Mouse (Mus musculus): ENCODE measurements around the gene Olfr74. TPM values are rescaled to one million over a fixed set of nuclear protein-coding genes. Genes with fewer than 3 reads are reported as not detected.
"Not testable (repeated sequence)": the region's sequence is repeated elsewhere in the genome, so short reads cannot be mapped to it uniquely, and the experiment has no call there.

Gene Olfr74
- not detected in 2 replicates for polyA plus RNA-seq (2015; fragmentation: Nextera tagmentation; extraction: Ambion mirVana)

DNA sequence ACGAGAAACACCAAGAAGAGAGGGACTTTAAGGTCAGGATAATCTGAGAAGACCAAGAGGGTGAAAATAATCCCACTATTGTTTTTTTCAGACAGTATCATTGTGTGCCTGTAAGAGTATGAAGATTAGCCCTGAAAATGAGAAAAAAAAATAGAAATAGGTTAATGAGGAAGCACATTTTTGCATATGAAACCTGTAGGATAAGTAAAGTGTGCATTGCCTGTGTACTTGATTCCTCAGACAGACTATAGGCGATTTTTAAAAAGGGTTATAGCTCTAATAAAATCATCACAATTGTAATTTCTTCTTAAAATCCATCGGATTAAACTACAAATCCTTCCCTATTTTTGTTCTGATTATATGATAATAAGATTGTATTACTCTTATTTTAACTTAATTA, at the start of gene Olfr74:
Gene Olfr74, minus strand, starts transcription at position 101 of the 400 bp plus-strand sequence.
- Histone ChIP-seq H3K4me1 (replicated peaks; ENCODE audit: control insufficient read depth, insufficient read depth, low read length) (no peaks in the 10 kb centered on the region), H3K27ac (ENCODE audit: low read length) (no peak within 1 kb of the TSS), H3K4me3 (replicated peaks; ENCODE audit: low read length) (no peak within 1 kb of the TSS), H3K36me3 (ENCODE audit: control insufficient read depth, insufficient read depth) (no peaks in the 10 kb centered on the region), H3K9me3 (ENCODE audit: control insufficient read depth, low read length) (no peaks in the 10 kb centered on the region), H3K27me3 (replicated peaks; ENCODE audit: control insufficient read depth, insufficient read depth, low read length) (no peaks in the 10 kb centered on the region), H3K9ac (replicated peaks; ENCODE audit: low read depth, low read length) (no peak within 1 kb of the TSS), H3K4me2 (ENCODE audit: low read length) (no peak within 1 kb of the TSS)
- no peak for ATAC-seq
- WGBS, result 75% methylated on average over 3 of the region's 3 CpGs

DNA sequence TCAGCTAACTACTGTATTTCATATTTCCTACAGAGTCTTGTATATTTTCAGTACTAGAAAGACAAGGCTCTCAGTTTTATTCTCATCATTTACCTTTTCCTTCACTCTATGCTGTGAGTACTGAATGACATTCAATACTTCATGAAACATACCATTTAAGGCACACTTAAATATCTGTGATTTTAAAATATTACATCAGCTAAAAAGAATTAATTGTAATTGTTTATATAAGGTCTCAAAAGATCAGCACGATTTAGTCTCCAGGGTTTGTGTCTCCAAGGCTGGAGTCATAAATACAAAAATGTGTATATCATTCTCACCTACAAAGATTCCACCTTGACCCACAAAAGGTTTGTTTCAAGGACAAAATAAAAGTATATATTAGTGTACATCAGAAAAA, 48.0 kb upstream of the Olfr74 start, which contains the start of gene Olfr1161:
Gene Olfr1161, plus strand, starts transcription at position 301 of the 400 bp plus-strand sequence.
- H3K4me2 ChIP-seq (ENCODE audit: low read length); H3K4me1 ChIP-seq (replicated peaks; ENCODE audit: control insufficient read depth, insufficient read depth, low read length); H3K27ac ChIP-seq (ENCODE audit: low read length); H3K4me3 ChIP-seq (replicated peaks; ENCODE audit: low read length); H3K27me3 ChIP-seq (replicated peaks; ENCODE audit: control insufficient read depth, insufficient read depth, low read length); H3K9me3 ChIP-seq (ENCODE audit: control insufficient read depth, low read length); H3K36me3 ChIP-seq (ENCODE audit: control insufficient read depth, insufficient read depth); ATAC-seq; H3K9ac ChIP-seq (replicated peaks; ENCODE audit: low read depth, low read length): not testable (repeated sequence)
- 84% methylated on average over 1 of the region's 1 CpGs for WGBS

DNA sequence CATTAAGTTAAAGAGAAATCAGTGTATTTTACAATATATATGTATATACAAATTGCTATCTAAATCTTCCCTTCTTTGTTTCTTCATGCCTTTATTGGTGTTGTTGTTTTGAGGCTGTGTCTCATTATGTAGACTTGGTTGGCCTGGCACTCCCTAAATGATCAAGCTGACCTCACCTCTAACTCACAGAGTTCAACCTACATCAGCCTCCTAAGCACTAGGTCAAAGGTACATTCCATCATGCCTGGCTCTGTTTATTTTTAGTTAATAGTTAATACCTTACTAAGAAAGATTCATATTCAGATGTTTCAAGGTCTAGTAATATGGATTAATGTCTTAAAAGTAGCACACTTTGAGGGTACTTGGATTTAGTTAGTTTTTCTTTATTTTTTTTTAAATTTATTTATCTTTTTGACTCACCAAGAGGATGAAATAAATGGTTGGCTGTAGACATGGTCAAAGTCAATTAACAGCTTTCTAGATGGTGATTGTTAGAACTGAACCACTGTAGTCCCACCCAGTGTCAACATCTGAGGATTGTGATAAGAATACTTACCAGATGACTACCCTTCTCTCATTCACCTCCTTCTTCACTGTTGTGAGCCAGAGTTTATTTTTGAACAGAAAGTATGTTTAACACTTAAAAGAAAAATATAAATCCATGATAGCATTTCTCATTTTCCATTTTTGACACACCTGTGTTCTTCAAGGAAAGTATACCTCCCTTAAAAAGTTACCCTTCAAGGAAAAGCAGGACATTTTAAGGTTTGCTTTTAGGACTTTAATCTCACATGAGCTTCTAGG, 33.3 kb upstream of the Olfr74 start, which contains the start of gene Olfr1160:
Gene Olfr1160, minus strand, starts transcription at position 754 of the 804 bp plus-strand sequence.
- Histone ChIP-seq H3K4me3 (replicated peaks; ENCODE audit: low read length) (no peak within 1 kb of the TSS), H3K9ac (replicated peaks; ENCODE audit: low read depth, low read length) (no peak within 1 kb of the TSS), H3K36me3 (ENCODE audit: control insufficient read depth, insufficient read depth) (no peaks in the 10 kb centered on the region), H3K9me3 (ENCODE audit: control insufficient read depth, low read length) (no peaks in the 10 kb centered on the region), H3K4me1 (replicated peaks; ENCODE audit: control insufficient read depth, insufficient read depth, low read length) (no peaks in the 10 kb centered on the region), H3K4me2 (ENCODE audit: low read length) (no peak within 1 kb of the TSS), H3K27me3 (replicated peaks; ENCODE audit: control insufficient read depth, insufficient read depth, low read length) (no peaks in the 10 kb centered on the region), H3K27ac (ENCODE audit: low read length) (no peak within 1 kb of the TSS)
- no peak for ATAC-seq

DNA sequence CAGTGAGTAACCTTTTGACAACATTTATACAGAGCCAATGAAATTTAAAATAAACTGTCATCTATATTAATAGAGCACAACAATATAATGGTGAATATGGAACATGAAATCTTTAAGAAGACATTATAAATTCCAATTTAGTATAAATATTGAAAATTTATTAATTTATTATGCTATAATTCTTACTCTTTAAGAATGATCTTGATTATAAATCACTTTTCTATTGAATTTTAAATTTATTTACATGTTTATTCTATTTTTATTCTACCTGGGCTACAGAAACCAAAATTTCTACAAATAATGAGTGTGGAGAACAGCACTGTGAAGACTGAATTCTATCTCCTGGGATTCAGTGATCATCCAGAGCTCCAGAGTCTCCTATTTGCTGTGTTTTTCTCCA, 15.3 kb upstream of the Olfr74 start, which contains the start of gene Olfr1158:
Gene Olfr1158, plus strand, starts transcription at position 301 of the 400 bp plus-strand sequence.
- H3K9ac ChIP-seq (replicated peaks; ENCODE audit: low read depth, low read length), result no peak within 1 kb of the TSS
- no peak within 1 kb of the TSS for H3K4me2 ChIP-seq (ENCODE audit: low read length)
- no peaks in the 10 kb centered on the region for H3K27me3 ChIP-seq (replicated peaks; ENCODE audit: control insufficient read depth, insufficient read depth, low read length)
- no peak within 1 kb of the TSS for H3K4me3 ChIP-seq (replicated peaks; ENCODE audit: low read length)
- H3K9me3 ChIP-seq (ENCODE audit: control insufficient read depth, low read length), result no peaks in the 10 kb centered on the region
- no peaks in the 10 kb centered on the region for H3K36me3 ChIP-seq (ENCODE audit: control insufficient read depth, insufficient read depth)
- no peaks in the 10 kb centered on the region for H3K4me1 ChIP-seq (replicated peaks; ENCODE audit: control insufficient read depth, insufficient read depth, low read length)
- no peak for ATAC-seq
- H3K27ac ChIP-seq (ENCODE audit: low read length), result no peak within 1 kb of the TSS

DNA sequence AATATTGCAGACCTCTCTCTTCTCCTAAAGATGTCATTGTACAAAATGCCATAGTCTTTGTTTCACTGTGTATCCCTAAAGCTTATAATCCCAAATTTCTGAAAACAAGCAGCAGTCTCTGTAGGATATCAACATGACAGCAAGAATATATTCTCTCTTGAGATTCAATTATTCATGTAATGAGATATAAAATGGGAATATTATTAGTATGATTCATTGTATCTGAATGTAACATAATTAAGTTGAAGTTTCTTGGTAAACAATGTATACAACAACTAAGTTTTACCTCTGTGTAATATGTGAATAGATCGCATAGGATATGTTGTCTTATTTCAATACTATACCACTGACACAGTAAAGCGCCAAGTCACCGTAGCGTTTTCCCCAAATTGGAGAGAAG, 6.3 kb downstream of the Olfr74 start, which contains the start of gene Olfr1157:
Gene Olfr1157, minus strand, starts transcription at position 101 of the 400 bp plus-strand sequence.
- Histone ChIP-seq H3K4me2 (ENCODE audit: low read length) (no peak within 1 kb of the TSS), H3K4me1 (replicated peaks; ENCODE audit: control insufficient read depth, insufficient read depth, low read length) (no peaks in the 10 kb centered on the region), H3K4me3 (replicated peaks; ENCODE audit: low read length) (no peak within 1 kb of the TSS), H3K36me3 (ENCODE audit: control insufficient read depth, insufficient read depth) (no peaks in the 10 kb centered on the region), H3K27me3 (replicated peaks; ENCODE audit: control insufficient read depth, insufficient read depth, low read length) (no peaks in the 10 kb centered on the region), H3K9ac (replicated peaks; ENCODE audit: low read depth, low read length) (no peak within 1 kb of the TSS), H3K9me3 (ENCODE audit: control insufficient read depth, low read length) (no peaks in the 10 kb centered on the region), H3K27ac (ENCODE audit: low read length) (no peak within 1 kb of the TSS)
- 97% methylated on average over 4 of the region's 4 CpGs for WGBS
- ATAC-seq, result no peak

DNA sequence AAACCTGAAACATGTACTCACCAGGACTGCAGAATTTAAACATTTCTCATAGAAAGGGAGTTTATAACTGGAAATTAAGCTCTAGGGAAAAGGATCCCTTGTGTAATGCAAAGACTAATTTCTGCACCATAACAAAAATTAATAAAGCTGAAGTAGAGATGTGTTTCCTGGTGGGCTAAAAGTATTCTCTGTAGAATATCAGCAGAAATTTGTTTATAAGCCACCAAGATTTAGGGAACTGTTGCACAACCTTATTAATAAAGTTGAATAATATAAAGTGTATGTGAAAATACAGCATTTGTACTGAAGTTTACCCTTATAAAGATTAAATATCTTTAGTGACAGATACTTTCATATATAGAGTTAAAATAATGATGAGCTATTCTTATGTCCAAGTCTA, 21.5 kb downstream of the Olfr74 start, which contains the start of gene Olfr1156:
Gene Olfr1156, minus strand, starts transcription at position 101 of the 400 bp plus-strand sequence.
- Histone ChIP-seq H3K9me3 (ENCODE audit: control insufficient read depth, low read length) (no peaks in the 10 kb centered on the region), H3K27ac (ENCODE audit: low read length) (no peak within 1 kb of the TSS), H3K9ac (replicated peaks; ENCODE audit: low read depth, low read length) (no peak within 1 kb of the TSS), H3K27me3 (replicated peaks; ENCODE audit: control insufficient read depth, insufficient read depth, low read length) (no peaks in the 10 kb centered on the region), H3K36me3 (ENCODE audit: control insufficient read depth, insufficient read depth) (no peaks in the 10 kb centered on the region), H3K4me3 (replicated peaks; ENCODE audit: low read length) (no peak within 1 kb of the TSS), H3K4me1 (replicated peaks; ENCODE audit: control insufficient read depth, insufficient read depth, low read length) (no peaks in the 10 kb centered on the region), H3K4me2 (ENCODE audit: low read length) (no peak within 1 kb of the TSS)
- no peak for ATAC-seq

DNA sequence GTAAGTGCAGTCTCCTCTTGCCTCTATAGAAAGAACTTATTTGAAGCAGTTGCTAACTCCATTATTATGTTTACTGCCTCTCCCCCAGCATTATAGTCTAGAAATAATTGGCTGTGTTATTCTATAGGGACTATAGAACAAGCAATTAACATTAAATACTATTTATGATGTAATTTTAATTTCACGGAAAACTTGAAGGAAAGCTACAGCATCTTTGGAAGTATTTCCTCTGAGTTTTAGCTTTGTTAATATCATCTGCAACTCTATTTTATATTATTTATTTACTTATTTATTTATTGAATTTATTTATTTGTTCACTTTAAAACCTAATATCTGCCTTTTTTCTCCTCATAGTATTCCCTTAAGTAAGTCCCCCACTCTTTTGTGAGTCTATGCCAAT, 29.4 kb downstream of the Olfr74 start, which contains the start of gene Olfr1155:
Gene Olfr1155, minus strand, starts transcription at position 101 of the 400 bp plus-strand sequence.
- H3K4me2 ChIP-seq (ENCODE audit: low read length), result no peak within 1 kb of the TSS
- no peaks in the 10 kb centered on the region for H3K4me1 ChIP-seq (replicated peaks; ENCODE audit: control insufficient read depth, insufficient read depth, low read length)
- ATAC-seq, result no peak

More for the DNA sequence above, 29.4 kb downstream of the Olfr74 start, which contains the start of gene Olfr1155:
- no peak within 1 kb of the TSS for H3K27ac ChIP-seq (ENCODE audit: low read length)
- H3K36me3 ChIP-seq (ENCODE audit: control insufficient read depth, insufficient read depth), result no peaks in the 10 kb centered on the region
- WGBS, result 90% methylated on average over 1 of the region's 1 CpGs
- H3K9me3 ChIP-seq (ENCODE audit: control insufficient read depth, low read length), result no peaks in the 10 kb centered on the region
- H3K9ac ChIP-seq (replicated peaks; ENCODE audit: low read depth, low read length), result no peak within 1 kb of the TSS
- H3K4me3 ChIP-seq (replicated peaks; ENCODE audit: low read length), result no peak within 1 kb of the TSS
- H3K27me3 ChIP-seq (replicated peaks; ENCODE audit: control insufficient read depth, insufficient read depth, low read length), result no peaks in the 10 kb centered on the region

Other genes with a start within 250 kb of the Olfr74 start
- not detected in 2 replicates for gene Olfr1138, start 234.7 kb downstream of the Olfr74 start, polyA plus RNA-seq (2015; fragmentation: Nextera tagmentation; extraction: Ambion mirVana)
- not detected in 2 replicates for gene Olfr1140, start 230.9 kb downstream of the Olfr74 start, polyA plus RNA-seq (2015; fragmentation: Nextera tagmentation; extraction: Ambion mirVana)
- not detected in 2 replicates for gene Olfr1141, start 220.7 kb downstream of the Olfr74 start, polyA plus RNA-seq (2015; fragmentation: Nextera tagmentation; extraction: Ambion mirVana)
- not detected in 2 replicates for gene Olfr152, start 195.2 kb downstream of the Olfr74 start, polyA plus RNA-seq (2015; fragmentation: Nextera tagmentation; extraction: Ambion mirVana)
- not detected in 2 replicates for gene Olfr1143, start 174.1 kb downstream of the Olfr74 start, polyA plus RNA-seq (2015; fragmentation: Nextera tagmentation; extraction: Ambion mirVana)
- gene Olfr1145, start 164.8 kb downstream of the Olfr74 start, polyA plus RNA-seq (2015; fragmentation: Nextera tagmentation; extraction: Ambion mirVana), result not detected in 2 replicates
- gene Olfr1148, start 144.1 kb downstream of the Olfr74 start, polyA plus RNA-seq (2015; fragmentation: Nextera tagmentation; extraction: Ambion mirVana), result not detected in 2 replicates
- gene Olfr1150-ps1, start 130.7 kb downstream of the Olfr74 start, polyA plus RNA-seq (2015; fragmentation: Nextera tagmentation; extraction: Ambion mirVana), result not detected in 2 replicates
- gene Olfr1151, start 118.8 kb downstream of the Olfr74 start, polyA plus RNA-seq (2015; fragmentation: Nextera tagmentation; extraction: Ambion mirVana), result not detected in 2 replicates
- not detected in 2 replicates for gene Olfr1152, start 108.2 kb downstream of the Olfr74 start, polyA plus RNA-seq (2015; fragmentation: Nextera tagmentation; extraction: Ambion mirVana)
- gene Olfr1153, start 79.7 kb downstream of the Olfr74 start, polyA plus RNA-seq (2015; fragmentation: Nextera tagmentation; extraction: Ambion mirVana), result not detected in 2 replicates
- not detected in 2 replicates for gene Olfr1154, start 69.5 kb downstream of the Olfr74 start, polyA plus RNA-seq (2015; fragmentation: Nextera tagmentation; extraction: Ambion mirVana)
- not detected in 2 replicates for gene Olfr1155, start 29.5 kb downstream of the Olfr74 start, polyA plus RNA-seq (2015; fragmentation: Nextera tagmentation; extraction: Ambion mirVana)
- gene Olfr1156, start 21.6 kb downstream of the Olfr74 start, polyA plus RNA-seq (2015; fragmentation: Nextera tagmentation; extraction: Ambion mirVana), result not detected in 2 replicates
- not detected in 2 replicates for gene Olfr1157, start 6.4 kb downstream of the Olfr74 start, polyA plus RNA-seq (2015; fragmentation: Nextera tagmentation; extraction: Ambion mirVana)
- gene Olfr1158, start 15.4 kb upstream of the Olfr74 start, polyA plus RNA-seq (2015; fragmentation: Nextera tagmentation; extraction: Ambion mirVana), result not detected in 2 replicates
- gene Olfr1160, start 33.6 kb upstream of the Olfr74 start, polyA plus RNA-seq (2015; fragmentation: Nextera tagmentation; extraction: Ambion mirVana), result not detected in 2 replicates
- not detected in 2 replicates for gene Olfr1161, start 48.1 kb upstream of the Olfr74 start, polyA plus RNA-seq (2015; fragmentation: Nextera tagmentation; extraction: Ambion mirVana)
- not detected in 2 replicates for gene Olfr73, start 63.0 kb upstream of the Olfr74 start, polyA plus RNA-seq (2015; fragmentation: Nextera tagmentation; extraction: Ambion mirVana)
- gene Olfr1162, start 76.5 kb upstream of the Olfr74 start, polyA plus RNA-seq (2015; fragmentation: Nextera tagmentation; extraction: Ambion mirVana), result not detected in 2 replicates
- not detected in 2 replicates for gene Olfr1163, start 97.2 kb upstream of the Olfr74 start, polyA plus RNA-seq (2015; fragmentation: Nextera tagmentation; extraction: Ambion mirVana)
- not detected in 2 replicates for gene Olfr1164, start 119.3 kb upstream of the Olfr74 start, polyA plus RNA-seq (2015; fragmentation: Nextera tagmentation; extraction: Ambion mirVana)
- not detected in 2 replicates for gene Olfr1166, start 153.6 kb upstream of the Olfr74 start, polyA plus RNA-seq (2015; fragmentation: Nextera tagmentation; extraction: Ambion mirVana)
- gene Olfr1167, start 180.5 kb upstream of the Olfr74 start, polyA plus RNA-seq (2015; fragmentation: Nextera tagmentation; extraction: Ambion mirVana), result not detected in 2 replicates
- gene Olfr1168, start 207.2 kb upstream of the Olfr74 start, polyA plus RNA-seq (2015; fragmentation: Nextera tagmentation; extraction: Ambion mirVana), result not detected in 2 replicates

Measured in forebrain, embryonic 16.5 days (tissue).